Mouse (Mus musculus): ENCODE results near the gene Tet2.

- no peak for TF ChIP-seq CTCF (IDR thresholded peaks at IDR 0.05)
- TF ChIP-seq EP300 (IDR thresholded peaks at IDR 0.05): no peak
Measured at GRCm38 (mm10) chr3:133471101-133471500, 73.8 kb downstream of the Tet2 start.

Measured in lung, postnatal 0 days (tissue).